Mouse (Mus musculus): ENCODE results near the gene Sergef. TPM values are rescaled to one million over a fixed set of nuclear protein-coding genes. Genes with fewer than 3 reads are reported as not detected.

Gene Sergef
- polyA plus RNA-seq, 1 experiment: not detected

- WGBS: 74% methylated on average over 7 of the region's 7 CpGs
- Histone ChIP-seq H3K27ac (ENCODE audit: insufficient read depth, low read depth, low read length) (no peak overlapping the region), H3K4me1 (ENCODE audit: control insufficient read depth, insufficient read depth, low read length) (peaks cover 16% of the 10 kb centered on the region), H3K4me3 (ENCODE audit: insufficient read depth, low read depth, low read length) (no peak overlapping the region)
- TF ChIP-seq CTCF (IDR thresholded peaks at IDR 0.05; ENCODE audit: insufficient read depth, low read depth, low read length) (no peak), POLR2A (IDR thresholded peaks at IDR 0.05; ENCODE audit: insufficient read depth, low read depth, low read length) (no peak)
These were observed 48.1 kb downstream of the Sergef start for GRCm38 (mm10) chr7:46591546-46591945.

- Histone ChIP-seq H3K27ac (ENCODE audit: insufficient read depth, low read depth, low read length) (no peak overlapping the region), H3K4me1 (ENCODE audit: control insufficient read depth, insufficient read depth, low read length) (peaks cover 21% of the 10 kb centered on the region), H3K4me3 (ENCODE audit: insufficient read depth, low read depth, low read length) (no peak overlapping the region)
- WGBS: 88% methylated on average over 12 of the region's 12 CpGs
- TF ChIP-seq POLR2A (IDR thresholded peaks at IDR 0.05; ENCODE audit: insufficient read depth, low read depth, low read length) (no peak), CTCF (IDR thresholded peaks at IDR 0.05; ENCODE audit: insufficient read depth, low read depth, low read length) (no peak)
These were observed 50.4 kb downstream of the Sergef start for GRCm38 (mm10) chr7:46589181-46589580.

- H3K27ac ChIP-seq (ENCODE audit: insufficient read depth, low read depth, low read length): peak overlapping the region; percentile 53
- TF ChIP-seq CTCF (IDR thresholded peaks at IDR 0.05; ENCODE audit: insufficient read depth, low read depth, low read length) (no peak), POLR2A (IDR thresholded peaks at IDR 0.05; ENCODE audit: insufficient read depth, low read depth, low read length) (no peak)
- 71% methylated on average over 7 of the region's 7 CpGs for WGBS
These were observed 51.6 kb downstream of the Sergef start for GRCm38 (mm10) chr7:46588005-46588404.

GRCm38 (mm10) chr7:46587466-46587865, 52.1 kb downstream of the Sergef start:
- 18% methylated on average over 17 of the region's 17 CpGs for WGBS
- H3K27ac ChIP-seq (ENCODE audit: insufficient read depth, low read depth, low read length): peak overlapping the region; percentile 53
- TF ChIP-seq POLR2A (IDR thresholded peaks at IDR 0.05; ENCODE audit: insufficient read depth, low read depth, low read length) (no peak), CTCF (IDR thresholded peaks at IDR 0.05; ENCODE audit: insufficient read depth, low read depth, low read length) (no peak)
- H3K4me1 ChIP-seq (ENCODE audit: control insufficient read depth, insufficient read depth, low read length): peaks cover 21% of the 10 kb centered on the region
- H3K4me3 ChIP-seq (ENCODE audit: insufficient read depth, low read depth, low read length): no peak overlapping the region

More at GRCm38 (mm10) chr7:46588005-46588404, 51.6 kb downstream of the Sergef start:
- Histone ChIP-seq H3K4me3 (ENCODE audit: insufficient read depth, low read depth, low read length) (no peak overlapping the region), H3K4me1 (ENCODE audit: control insufficient read depth, insufficient read depth, low read length) (peaks cover 21% of the 10 kb centered on the region)

GRCm38 (mm10) chr7:46586621-46587216, 52.9 kb downstream of the Sergef start:
- H3K4me1 ChIP-seq (ENCODE audit: control insufficient read depth, insufficient read depth, low read length): peaks cover 22% of the 10 kb centered on the region
- H3K27ac ChIP-seq (ENCODE audit: insufficient read depth, low read depth, low read length): peak overlapping the region; percentile 53
- H3K4me3 ChIP-seq (ENCODE audit: insufficient read depth, low read depth, low read length): no peak overlapping the region
- TF ChIP-seq CTCF (IDR thresholded peaks at IDR 0.05; ENCODE audit: insufficient read depth, low read depth, low read length): no peak
- TF ChIP-seq POLR2A (IDR thresholded peaks at IDR 0.05; ENCODE audit: insufficient read depth, low read depth, low read length): no peak
- WGBS: 72% methylated on average over 10 of the region's 10 CpGs

- no peak overlapping the region for H3K27ac ChIP-seq (ENCODE audit: insufficient read depth, low read depth, low read length)
- 94% methylated on average over 6 of the region's 6 CpGs for WGBS
- TF ChIP-seq POLR2A (IDR thresholded peaks at IDR 0.05; ENCODE audit: insufficient read depth, low read depth, low read length) (no peak), CTCF (IDR thresholded peaks at IDR 0.05; ENCODE audit: insufficient read depth, low read depth, low read length) (no peak)
- H3K4me3 ChIP-seq (ENCODE audit: insufficient read depth, low read depth, low read length): no peak overlapping the region
- H3K4me1 ChIP-seq (ENCODE audit: control insufficient read depth, insufficient read depth, low read length): peaks cover 23% of the 10 kb centered on the region
These were observed 56.9 kb downstream of the Sergef start for GRCm38 (mm10) chr7:46582750-46583149.

- no peak overlapping the region for H3K27ac ChIP-seq (ENCODE audit: insufficient read depth, low read depth, low read length)
- H3K4me3 ChIP-seq (ENCODE audit: insufficient read depth, low read depth, low read length): no peak overlapping the region
- TF ChIP-seq CTCF (IDR thresholded peaks at IDR 0.05; ENCODE audit: insufficient read depth, low read depth, low read length) (no peak), POLR2A (IDR thresholded peaks at IDR 0.05; ENCODE audit: insufficient read depth, low read depth, low read length) (no peak)
- WGBS: 57% methylated on average over 8 of the region's 8 CpGs
- H3K4me1 ChIP-seq (ENCODE audit: control insufficient read depth, insufficient read depth, low read length): peaks cover 11% of the 10 kb centered on the region
These were observed 58.2 kb downstream of the Sergef start for GRCm38 (mm10) chr7:46581358-46581930.

GRCm38 (mm10) chr7:46578091-46578490, 61.5 kb downstream of the Sergef start:
- H3K4me1 ChIP-seq (ENCODE audit: control insufficient read depth, insufficient read depth, low read length): peaks cover 12% of the 10 kb centered on the region
- no peak overlapping the region for H3K27ac ChIP-seq (ENCODE audit: insufficient read depth, low read depth, low read length)
- H3K4me3 ChIP-seq (ENCODE audit: insufficient read depth, low read depth, low read length): no peak overlapping the region
- TF ChIP-seq POLR2A (IDR thresholded peaks at IDR 0.05; ENCODE audit: insufficient read depth, low read depth, low read length) (no peak), CTCF (IDR thresholded peaks at IDR 0.05; ENCODE audit: insufficient read depth, low read depth, low read length) (no peak)
- 55% methylated on average over 5 of the region's 5 CpGs for WGBS

- H3K4me1 ChIP-seq (ENCODE audit: control insufficient read depth, insufficient read depth, low read length): peaks cover 10% of the 10 kb centered on the region
- WGBS: 96% methylated on average over 2 of the region's 2 CpGs
- TF ChIP-seq CTCF (IDR thresholded peaks at IDR 0.05; ENCODE audit: insufficient read depth, low read depth, low read length): no peak
- no peak for TF ChIP-seq POLR2A (IDR thresholded peaks at IDR 0.05; ENCODE audit: insufficient read depth, low read depth, low read length)
- H3K27ac ChIP-seq (ENCODE audit: insufficient read depth, low read depth, low read length): no peak overlapping the region
- H3K4me3 ChIP-seq (ENCODE audit: insufficient read depth, low read depth, low read length): no peak overlapping the region
These were observed 63.7 kb downstream of the Sergef start for GRCm38 (mm10) chr7:46575897-46576296.

All from olfactory bulb, adult 2 months (tissue).